Mouse (Mus musculus) bone marrow macrophage, adult 2 months (primary cell): ENCODE measurements around the gene Hsf5.

Experiments used
- CTCF ChIP-seq: IDR thresholded peaks from 2 replicates; pipeline ENCODE4 v1.5.1; 2012; ENCODE audit warnings: low read depth, mild to moderate bottlenecking, low read length, moderate library complexity
- POLR2A ChIP-seq: IDR thresholded peaks from 2 replicates; pipeline ENCODE4 v1.6.1; 2012; ENCODE audit warnings: mild to moderate bottlenecking, low read depth, low read length, borderline replicate concordance

GRCm38 (mm10) chr11:87600322-87600853 lies 16.6 kb upstream of the Hsf5 start:
- TF ChIP-seq CTCF, result no peak
- no peak for TF ChIP-seq POLR2A
